23 mouse cellular contexts compared by ENCODE assay signal in genomic region chr13:43070496-43070895, GRCm38 (mm10).
"Had no signal": no experiment of that assay in that cellular context is flagged by ENCODE, and none has a peak within 500 bp of the region (broad histone marks: within the 10 kb centered on the region; RNA-seq: fewer than 3 reads in every experiment).

No protein-coding gene starts in this region.

- H3K4me3 ChIP-seq: kidney, embryonic 15.5 days; limb, embryonic 10.5 days; limb, embryonic 13.5 days; liver, embryonic 12.5 days; liver, embryonic 15.5 days; lung, embryonic 15.5 days; megakaryocyte, embryonic 14.5 days; midbrain, embryonic 10.5 days; midbrain, embryonic 13.5 days; myocyte; neural tube, embryonic 13.5 days; stomach, embryonic 15.5 days had no signal

- H3K9ac ChIP-seq: kidney, embryonic 15.5 days; limb, embryonic 13.5 days; liver, embryonic 12.5 days; liver, embryonic 15.5 days; lung, embryonic 15.5 days; midbrain, embryonic 13.5 days; neural tube, embryonic 13.5 days; stomach, embryonic 15.5 days had no signal

- H3K9me3 ChIP-seq: kidney, embryonic 15.5 days; limb, embryonic 10.5 days; limb, embryonic 13.5 days; liver, embryonic 12.5 days; liver, embryonic 15.5 days; lung, embryonic 15.5 days; megakaryocyte, embryonic 14.5 days; midbrain, embryonic 10.5 days; midbrain, embryonic 13.5 days; neural tube, embryonic 13.5 days; stomach, embryonic 15.5 days had no signal

- DNase-seq: kidney, postnatal 14 days; kidney, postnatal 4 days; layer of hippocampus, postnatal 36 days; liver; lung, adult 18-20 months; lung, postnatal 10 days; lung, postnatal 36 days; right cerebral cortex, postnatal 25 days; spleen, adult 18-20 months; thymus, postnatal 25 days had no signal

- H3K27me3 ChIP-seq: kidney, embryonic 15.5 days; limb, embryonic 13.5 days; liver, embryonic 12.5 days; liver, embryonic 15.5 days; lung, embryonic 15.5 days; midbrain, embryonic 13.5 days; neural tube, embryonic 13.5 days; stomach, embryonic 15.5 days had no signal

- H3K4me1 ChIP-seq: limb, embryonic 13.5 days; liver, embryonic 12.5 days; liver, embryonic 15.5 days; lung, embryonic 15.5 days; megakaryocyte, embryonic 14.5 days; midbrain, embryonic 10.5 days; midbrain, embryonic 13.5 days; stomach, embryonic 15.5 days had no signal

- ATAC-seq: liver, embryonic 12.5 days; midbrain, embryonic 13.5 days; midbrain, embryonic 16.5 days had no signal

- H3K36me3 ChIP-seq: kidney, embryonic 15.5 days; limb, embryonic 10.5 days; limb, embryonic 13.5 days; liver, embryonic 12.5 days; liver, embryonic 15.5 days; lung, embryonic 15.5 days; midbrain, embryonic 10.5 days; midbrain, embryonic 13.5 days; neural tube, embryonic 13.5 days; stomach, embryonic 15.5 days had no signal

- H3K27ac ChIP-seq: kidney, embryonic 15.5 days; limb, embryonic 10.5 days; limb, embryonic 13.5 days; liver, embryonic 12.5 days; liver, embryonic 15.5 days; lung, embryonic 15.5 days; midbrain, embryonic 10.5 days; midbrain, embryonic 13.5 days; neural tube, embryonic 13.5 days; stomach, embryonic 15.5 days had no signal

- H3K4me2 ChIP-seq: kidney, embryonic 15.5 days; limb, embryonic 13.5 days; liver, embryonic 12.5 days; liver, embryonic 15.5 days; lung, embryonic 15.5 days; midbrain, embryonic 13.5 days; neural tube, embryonic 13.5 days; stomach, embryonic 15.5 days had no signal
